Mouse (Mus musculus): Measurements from ENCODE around the gene Tmem253. TPM values are rescaled to one million over a fixed set of nuclear protein-coding genes. Genes with fewer than 3 reads are reported as not detected.

Gene Tmem253
- total and polyA plus RNA-seq, 2 experiments from 2014 or later = 0.51 TPM; not detected in 1

- no peak for TF ChIP-seq CTCF (IDR thresholded peaks at IDR 0.05; ENCODE audit: low read depth)
- peaks cover 43% of the 10 kb centered on the region for H3K36me3 ChIP-seq (ENCODE audit: insufficient read depth, low read length)
- no peaks in the 10 kb centered on the region for H3K27me3 ChIP-seq (ENCODE audit: insufficient read depth, low read length)
- H3K9me3 ChIP-seq (ENCODE audit: low read length) = no peaks in the 10 kb centered on the region
- 69% methylated on average over 6 of the region's 6 CpGs for WGBS
- H3K9ac ChIP-seq (replicated peaks; ENCODE audit: low read length) = no peak overlapping the region
- peaks cover 24% of the 10 kb centered on the region for H3K4me1 ChIP-seq (ENCODE audit: insufficient read depth, low read length)
- no peak overlapping the region for H3K4me3 ChIP-seq (ENCODE audit: low read length)
- peak overlapping the region; percentile 81; the same call in 1 of the 2 replicates for H3K27ac ChIP-seq
- no peak overlapping the region for H3K4me2 ChIP-seq (ENCODE audit: low read depth, low read length)
- no peak for DNase-seq (ENCODE audit: low spot score)
- no peak for ATAC-seq
These were observed 9.8 kb upstream of the Tmem253 start for GRCm38 (mm10) chr14:52005616-52006015.

DNA sequence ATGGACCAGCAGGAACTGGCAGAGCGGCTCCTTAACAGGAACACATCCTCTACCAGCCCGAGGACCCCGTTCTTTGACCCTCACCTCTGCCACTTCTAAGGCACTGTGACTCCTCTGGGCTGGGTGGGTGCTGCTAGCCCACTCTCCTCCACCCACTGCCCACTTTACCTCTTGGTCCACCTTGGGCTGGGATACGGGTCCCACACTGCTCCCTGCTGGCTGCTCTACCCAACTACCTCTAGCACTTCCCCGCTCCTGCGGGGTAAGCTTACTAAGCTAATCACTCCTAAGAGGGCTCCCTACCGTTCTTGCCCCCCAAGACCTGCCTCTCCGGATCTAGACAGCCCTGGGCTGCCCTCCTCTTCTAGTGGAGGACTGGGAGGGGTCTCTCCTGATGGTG is 9.2 kb upstream of the Tmem253 start:
- H3K4me2 ChIP-seq (ENCODE audit: low read depth, low read length) = no peak overlapping the region
- no peaks in the 10 kb centered on the region for H3K9me3 ChIP-seq (ENCODE audit: low read length)
- DNase-seq (ENCODE audit: low spot score) (peak; percentile 49), ATAC-seq (no peak)
- TF ChIP-seq CTCF (IDR thresholded peaks at IDR 0.05; ENCODE audit: low read depth) = peak; percentile 56
- H3K36me3 ChIP-seq (ENCODE audit: insufficient read depth, low read length) = peaks cover 40% of the 10 kb centered on the region
- no peak overlapping the region for H3K4me3 ChIP-seq (ENCODE audit: low read length)
- peaks cover 24% of the 10 kb centered on the region for H3K4me1 ChIP-seq (ENCODE audit: insufficient read depth, low read length)
- no peak overlapping the region for H3K9ac ChIP-seq (replicated peaks; ENCODE audit: low read length)
- no peaks in the 10 kb centered on the region for H3K27me3 ChIP-seq (ENCODE audit: insufficient read depth, low read length)
- WGBS = 72% methylated on average over 8 of the region's 8 CpGs
- peak overlapping the region; percentile 0; the same call in 1 of the 2 replicates for H3K27ac ChIP-seq

DNA sequence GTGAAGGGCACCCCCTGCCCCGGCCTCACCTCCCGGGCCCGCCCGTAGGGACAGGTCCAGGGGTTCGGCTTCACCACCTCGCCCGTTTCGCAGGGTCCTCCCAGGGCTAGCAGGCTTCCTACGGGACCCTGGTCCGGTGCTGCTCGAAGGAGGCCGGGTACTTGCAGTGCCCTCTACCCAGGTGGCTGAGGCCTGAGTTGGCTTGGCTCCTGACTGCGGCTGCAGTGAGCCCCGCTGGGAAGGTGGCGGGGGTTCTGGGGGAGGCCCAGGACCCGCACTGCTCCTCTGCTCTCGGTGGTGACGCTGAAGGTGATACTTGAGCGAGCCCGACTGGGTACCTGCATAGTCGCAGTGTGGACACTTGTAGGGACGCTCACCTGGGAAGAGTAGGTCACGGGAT is 8.7 kb upstream of the Tmem253 start:
- DNase-seq (ENCODE audit: low spot score) (no peak), ATAC-seq (no peak)
- H3K27ac ChIP-seq = no peak overlapping the region; the same call in 1 of the 2 replicates
- no peak overlapping the region for H3K4me3 ChIP-seq (ENCODE audit: low read length)
- no peak for TF ChIP-seq CTCF (IDR thresholded peaks at IDR 0.05; ENCODE audit: low read depth)
- no peaks in the 10 kb centered on the region for H3K9me3 ChIP-seq (ENCODE audit: low read length)
- 92% methylated on average over 23 of the region's 23 CpGs for WGBS
- H3K4me1 ChIP-seq (ENCODE audit: insufficient read depth, low read length) = peaks cover 30% of the 10 kb centered on the region
- no peak overlapping the region for H3K9ac ChIP-seq (replicated peaks; ENCODE audit: low read length)
- H3K36me3 ChIP-seq (ENCODE audit: insufficient read depth, low read length) = peaks cover 40% of the 10 kb centered on the region
- no peaks in the 10 kb centered on the region for H3K27me3 ChIP-seq (ENCODE audit: insufficient read depth, low read length)
- no peak overlapping the region for H3K4me2 ChIP-seq (ENCODE audit: low read depth, low read length)

GRCm38 (mm10) chr14:52008321-52009203 is 6.9 kb upstream of the Tmem253 start:
- peak; percentile 100 for TF ChIP-seq CTCF (IDR thresholded peaks at IDR 0.05; ENCODE audit: low read depth)
- Histone ChIP-seq H3K4me1 (ENCODE audit: insufficient read depth, low read length) (peaks cover 39% of the 10 kb centered on the region), H3K4me3 (ENCODE audit: low read length) (peak overlapping the region; percentile 26), H3K9me3 (ENCODE audit: low read length) (no peaks in the 10 kb centered on the region), H3K4me2 (ENCODE audit: low read depth, low read length) (peak overlapping the region; percentile 55), H3K27ac (peak overlapping the region; percentile 96), H3K27me3 (ENCODE audit: insufficient read depth, low read length) (no peaks in the 10 kb centered on the region), H3K9ac (replicated peaks; ENCODE audit: low read length) (peak overlapping the region; percentile 46), H3K36me3 (ENCODE audit: insufficient read depth, low read length) (peaks cover 25% of the 10 kb centered on the region)
- DNase-seq (ENCODE audit: low spot score) = peak; percentile 94
- peak; percentile 51 for ATAC-seq
- WGBS = 48% methylated on average over 38 of the region's 38 CpGs

DNA sequence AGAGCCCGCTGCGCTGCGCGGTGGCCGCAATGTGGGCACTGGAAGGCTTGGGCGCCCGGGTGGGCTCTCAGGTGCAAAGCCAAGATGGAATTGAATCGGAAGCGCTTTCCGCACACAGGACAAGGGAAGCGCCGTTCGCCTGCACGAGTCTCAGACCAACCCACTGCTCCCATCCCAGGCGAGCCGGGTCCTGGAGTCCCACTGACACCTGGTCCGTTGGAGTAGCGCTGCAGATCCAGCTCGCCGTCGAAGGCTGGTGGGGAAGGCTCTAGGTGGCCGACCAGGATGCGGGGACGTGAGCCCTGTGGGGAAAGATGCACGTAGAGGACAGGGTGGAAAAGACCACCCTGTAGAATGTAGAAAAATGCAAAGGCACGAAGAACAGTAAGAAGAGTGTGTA is 6.1 kb upstream of the Tmem253 start:
- DNase-seq (ENCODE audit: low spot score) (no peak), ATAC-seq (no peak)
- TF ChIP-seq CTCF (IDR thresholded peaks at IDR 0.05; ENCODE audit: low read depth) = no peak
- peaks cover 25% of the 10 kb centered on the region for H3K36me3 ChIP-seq (ENCODE audit: insufficient read depth, low read length)
- H3K4me2 ChIP-seq (ENCODE audit: low read depth, low read length) = peak overlapping the region; percentile 55
- peaks cover 34% of the 10 kb centered on the region for H3K4me1 ChIP-seq (ENCODE audit: insufficient read depth, low read length)
- H3K4me3 ChIP-seq (ENCODE audit: low read length) = peak overlapping the region; percentile 26
- H3K27me3 ChIP-seq (ENCODE audit: insufficient read depth, low read length) = no peaks in the 10 kb centered on the region
- 25% methylated on average over 26 of the region's 26 CpGs for WGBS
- H3K9me3 ChIP-seq (ENCODE audit: low read length) = no peaks in the 10 kb centered on the region
- H3K27ac ChIP-seq = peak overlapping the region; percentile 96
- peak overlapping the region; percentile 46; the same call in 1 of the 2 replicates for H3K9ac ChIP-seq (replicated peaks; ENCODE audit: low read length)

GRCm38 (mm10) chr14:52009841-52010240 is 5.6 kb upstream of the Tmem253 start:
- WGBS = 37% methylated on average over 6 of the region's 6 CpGs
- H3K9me3 ChIP-seq (ENCODE audit: low read length) = no peaks in the 10 kb centered on the region
- peak overlapping the region; percentile 55 for H3K4me2 ChIP-seq (ENCODE audit: low read depth, low read length)
- H3K4me1 ChIP-seq (ENCODE audit: insufficient read depth, low read length) = peaks cover 34% of the 10 kb centered on the region
- peaks cover 21% of the 10 kb centered on the region for H3K36me3 ChIP-seq (ENCODE audit: insufficient read depth, low read length)
- no peak for DNase-seq (ENCODE audit: low spot score)
- H3K27ac ChIP-seq = peak overlapping the region; percentile 96
- no peaks in the 10 kb centered on the region for H3K27me3 ChIP-seq (ENCODE audit: insufficient read depth, low read length)
- H3K4me3 ChIP-seq (ENCODE audit: low read length) = peak overlapping the region; percentile 26
- TF ChIP-seq CTCF (IDR thresholded peaks at IDR 0.05; ENCODE audit: low read depth) = no peak
- peak overlapping the region; percentile 46 for H3K9ac ChIP-seq (replicated peaks; ENCODE audit: low read length)
- ATAC-seq = no peak

Measured in hindbrain, postnatal 0 days (tissue).